Mouse (Mus musculus): ENCODE measurements around the gene Kdm2b. TPM values are rescaled to one million over a fixed set of nuclear protein-coding genes. Genes with fewer than 3 reads are reported as not detected.

The Kdm2b gene
- polyA plus RNA-seq, 1 experiment from 2014 or later, result 91.7 TPM

DNA sequence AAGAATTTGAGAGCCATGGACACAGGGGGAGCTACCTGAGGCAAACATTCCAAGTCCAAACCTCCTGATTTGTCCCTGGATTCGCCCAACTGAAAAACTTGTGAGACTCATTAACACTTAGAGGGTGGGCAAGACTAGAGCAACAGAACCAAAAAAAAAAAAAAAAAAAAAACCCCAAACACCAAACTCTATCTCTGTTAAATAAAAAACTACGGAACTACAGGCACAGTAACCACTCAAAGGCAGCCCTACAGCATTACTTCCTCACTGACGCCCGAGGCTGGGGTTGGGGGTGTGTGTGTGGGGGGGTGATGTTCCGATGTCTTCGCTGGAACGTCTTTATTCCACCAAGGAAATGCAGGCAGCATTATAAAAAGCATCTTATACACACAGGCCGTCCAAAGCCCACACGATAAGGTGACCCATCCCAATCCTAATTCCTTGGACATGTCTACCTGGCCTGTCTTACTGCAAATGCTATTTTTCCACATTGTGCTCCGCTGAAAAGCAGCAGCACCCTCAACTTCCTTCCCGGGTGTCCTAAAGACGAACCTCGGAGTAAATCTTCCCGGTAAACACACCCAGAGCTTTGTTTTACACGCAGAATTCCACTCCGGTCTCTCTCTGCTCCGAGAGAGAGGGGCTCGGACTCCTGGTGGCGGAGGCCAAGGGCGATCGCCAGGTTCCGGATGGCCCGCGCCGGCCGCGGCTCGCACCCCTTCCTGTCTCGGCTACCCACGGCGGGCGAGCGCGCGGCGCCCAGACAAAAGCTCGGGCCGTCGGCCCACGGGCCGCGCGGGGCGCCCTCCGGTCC, 90.5 kb downstream of the Kdm2b start:
- Histone ChIP-seq H3K4me3 (peak overlapping the region; percentile 79), H3K36me3 (no peaks in the 10 kb centered on the region), H3K9me3 (no peaks in the 10 kb centered on the region), H3K4me1 (replicated peaks) (peaks cover 46% of the 10 kb centered on the region), H3K4me2 (peak overlapping the region; percentile 78), H3K9ac (peak overlapping the region; percentile 90), H3K27me3 (no peaks in the 10 kb centered on the region), H3K27ac (replicated peaks) (peak overlapping the region; percentile 97)
- ATAC-seq (ENCODE audit: low read depth), result peak; percentile 19; the same call in 1 of the 2 replicates
- WGBS, result 5% methylated on average over 45 of the region's 45 CpGs

DNA sequence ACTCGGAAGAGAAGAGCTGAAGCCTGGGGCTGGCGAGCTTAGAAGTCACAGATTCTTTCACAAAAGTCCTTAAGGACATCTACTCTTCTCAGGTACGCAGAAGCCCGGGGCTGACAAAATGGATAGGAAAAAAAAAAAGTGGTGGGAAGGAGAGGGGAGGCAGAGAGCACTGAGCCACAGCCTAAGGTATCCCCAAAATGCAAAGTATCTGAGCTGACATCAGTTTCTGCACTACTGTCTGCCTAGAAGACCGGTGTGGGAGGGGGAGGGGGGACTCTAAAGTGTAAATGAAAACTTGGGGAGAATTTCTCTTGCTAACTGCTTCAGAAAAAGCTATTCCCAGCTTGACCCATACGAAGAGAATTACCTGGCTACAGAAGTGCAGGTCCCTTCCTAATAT, 91.5 kb downstream of the Kdm2b start:
- Histone ChIP-seq H3K4me3 (peak overlapping the region; percentile 79), H3K4me2 (peak overlapping the region; percentile 78), H3K36me3 (no peaks in the 10 kb centered on the region), H3K27ac (replicated peaks) (no peak overlapping the region), H3K9me3 (no peaks in the 10 kb centered on the region), H3K9ac (peak overlapping the region; percentile 90; the same call in 1 of the 2 replicates), H3K4me1 (replicated peaks) (peaks cover 46% of the 10 kb centered on the region), H3K27me3 (no peaks in the 10 kb centered on the region)
- ATAC-seq (ENCODE audit: low read depth), result no peak
- WGBS, result 85% methylated on average over 6 of the region's 6 CpGs

GRCm38 (mm10) chr5:122894821-122895220, 94.8 kb downstream of the Kdm2b start:
- H3K9ac ChIP-seq, result no peak overlapping the region

GRCm38 (mm10) chr5:122894007-122894637, 95.5 kb downstream of the Kdm2b start:
- WGBS, result 90% methylated on average over 5 of the region's 5 CpGs
- H3K27me3 ChIP-seq, result no peaks in the 10 kb centered on the region
- H3K27ac ChIP-seq (replicated peaks), result no peak overlapping the region
- H3K4me3 ChIP-seq, result no peak overlapping the region
- no peaks in the 10 kb centered on the region for H3K36me3 ChIP-seq
- no peak overlapping the region for H3K9ac ChIP-seq
- peaks cover 40% of the 10 kb centered on the region for H3K4me1 ChIP-seq (replicated peaks)
- no peak for ATAC-seq (ENCODE audit: low read depth)
- no peak overlapping the region for H3K4me2 ChIP-seq
- H3K9me3 ChIP-seq, result no peaks in the 10 kb centered on the region

More at GRCm38 (mm10) chr5:122894821-122895220, 94.8 kb downstream of the Kdm2b start:
- Histone ChIP-seq H3K4me3 (no peak overlapping the region), H3K9me3 (no peaks in the 10 kb centered on the region), H3K4me1 (replicated peaks) (peaks cover 41% of the 10 kb centered on the region), H3K36me3 (no peaks in the 10 kb centered on the region), H3K27ac (replicated peaks) (no peak overlapping the region), H3K4me2 (no peak overlapping the region), H3K27me3 (no peaks in the 10 kb centered on the region)
- ATAC-seq (ENCODE audit: low read depth), result no peak
- 83% methylated on average over 4 of the region's 4 CpGs for WGBS

GRCm38 (mm10) chr5:122893270-122893669, 96.4 kb downstream of the Kdm2b start:
- Histone ChIP-seq H3K27ac (replicated peaks) (no peak overlapping the region), H3K27me3 (no peaks in the 10 kb centered on the region), H3K9ac (no peak overlapping the region), H3K9me3 (no peaks in the 10 kb centered on the region), H3K4me3 (no peak overlapping the region), H3K36me3 (no peaks in the 10 kb centered on the region), H3K4me2 (no peak overlapping the region), H3K4me1 (replicated peaks) (peaks cover 38% of the 10 kb centered on the region)
- no peak for ATAC-seq (ENCODE audit: low read depth)
- WGBS, result 95% methylated on average over 6 of the region's 6 CpGs

DNA sequence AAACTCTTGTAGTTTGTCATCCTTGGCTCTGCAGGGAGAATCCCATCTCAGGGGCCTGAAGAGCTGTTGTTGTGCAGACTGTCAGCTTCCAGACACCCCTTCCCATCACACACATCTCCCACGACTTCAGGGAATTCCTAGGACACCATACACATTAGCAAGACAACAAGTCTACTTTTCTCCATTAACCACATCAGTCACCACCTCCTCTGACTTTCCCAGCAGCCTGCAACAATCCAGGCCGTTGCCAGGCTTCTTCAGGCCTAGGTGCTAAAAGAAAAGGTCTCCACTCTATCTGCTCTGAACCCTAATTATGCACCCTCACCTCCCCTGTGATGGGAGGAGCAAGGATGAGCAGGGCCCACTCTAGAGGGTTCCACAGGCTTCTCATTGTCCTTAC, 99.2 kb downstream of the Kdm2b start:
- no peak overlapping the region for H3K4me3 ChIP-seq
- no peak overlapping the region for H3K4me2 ChIP-seq

GRCm38 (mm10) chr5:122888612-122889214, 100.9 kb downstream of the Kdm2b start:
- Histone ChIP-seq H3K27me3 (no peaks in the 10 kb centered on the region), H3K4me3 (no peak overlapping the region), H3K9me3 (no peaks in the 10 kb centered on the region), H3K4me2 (no peak overlapping the region), H3K27ac (replicated peaks) (no peak overlapping the region), H3K4me1 (replicated peaks) (peaks cover 22% of the 10 kb centered on the region), H3K36me3 (no peaks in the 10 kb centered on the region), H3K9ac (no peak overlapping the region)
- 88% methylated on average over 16 of the region's 16 CpGs for WGBS
- no peak for ATAC-seq (ENCODE audit: low read depth)

More for the DNA sequence above, 99.2 kb downstream of the Kdm2b start:
- WGBS, result 61% methylated on average over 2 of the region's 2 CpGs
- Histone ChIP-seq H3K27ac (replicated peaks) (no peak overlapping the region), H3K9ac (no peak overlapping the region), H3K36me3 (no peaks in the 10 kb centered on the region), H3K9me3 (no peaks in the 10 kb centered on the region), H3K4me1 (replicated peaks) (peaks cover 29% of the 10 kb centered on the region), H3K27me3 (no peaks in the 10 kb centered on the region)
- no peak for ATAC-seq (ENCODE audit: low read depth)

DNA sequence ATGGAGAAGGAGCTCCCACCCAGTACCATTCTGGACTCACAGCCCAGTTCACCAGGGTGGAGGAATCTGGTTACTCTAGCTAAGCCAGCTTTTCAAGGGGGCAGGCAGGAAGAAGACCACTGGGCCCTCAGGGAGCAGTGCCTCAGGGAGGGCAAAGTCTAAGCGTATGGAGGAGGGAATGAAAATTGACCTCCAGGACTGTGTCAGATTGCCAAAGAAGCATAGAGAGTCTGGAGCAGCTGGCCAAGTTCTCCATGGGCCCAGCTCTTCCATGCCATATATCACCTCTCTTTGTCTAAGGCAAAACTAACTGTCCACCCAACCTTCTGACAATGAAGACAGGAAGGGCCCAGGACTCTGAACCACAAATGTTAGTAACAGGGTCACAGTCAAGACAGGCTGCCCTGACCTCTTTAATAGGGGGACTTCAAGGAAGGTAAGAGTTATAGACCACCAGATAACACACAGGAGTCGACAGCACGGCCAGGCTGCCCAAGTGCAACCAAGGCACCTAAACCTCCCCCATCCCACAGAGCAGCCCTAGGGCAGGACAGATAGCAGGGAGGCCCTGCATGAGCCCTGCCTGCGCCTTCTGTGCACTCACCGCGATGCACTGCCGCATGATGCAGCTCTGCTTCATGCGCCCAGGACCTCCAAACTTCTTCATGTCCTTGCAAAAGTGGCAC, 101.6 kb downstream of the Kdm2b start:
- no peak overlapping the region for H3K9ac ChIP-seq
- H3K4me3 ChIP-seq, result no peak overlapping the region
- WGBS, result 67% methylated on average over 8 of the region's 8 CpGs
- H3K4me2 ChIP-seq, result no peak overlapping the region
- no peaks in the 10 kb centered on the region for H3K9me3 ChIP-seq
- H3K36me3 ChIP-seq, result peaks cover 3% of the 10 kb centered on the region; the same call in 1 of the 2 replicates
- H3K27me3 ChIP-seq, result no peaks in the 10 kb centered on the region
- no peak for ATAC-seq (ENCODE audit: low read depth)
- 0 out of 2 replicates have a peak overlapping the region, but pooled peaks have one; percentile 18 for H3K27ac ChIP-seq (replicated peaks)
- H3K4me1 ChIP-seq (replicated peaks), result peaks cover 22% of the 10 kb centered on the region

- Histone ChIP-seq H3K36me3 (peaks cover 13% of the 10 kb centered on the region), H3K4me2 (no peak overlapping the region), H3K4me3 (no peak overlapping the region), H3K9me3 (no peaks in the 10 kb centered on the region), H3K4me1 (replicated peaks) (peaks cover 22% of the 10 kb centered on the region), H3K27ac (replicated peaks) (no peak overlapping the region), H3K9ac (no peak overlapping the region), H3K27me3 (no peaks in the 10 kb centered on the region)
- WGBS, result 89% methylated on average over 9 of the region's 9 CpGs
- ATAC-seq (ENCODE audit: low read depth), result no peak
These were observed 102.6 kb downstream of the Kdm2b start for GRCm38 (mm10) chr5:122887033-122887432.

DNA sequence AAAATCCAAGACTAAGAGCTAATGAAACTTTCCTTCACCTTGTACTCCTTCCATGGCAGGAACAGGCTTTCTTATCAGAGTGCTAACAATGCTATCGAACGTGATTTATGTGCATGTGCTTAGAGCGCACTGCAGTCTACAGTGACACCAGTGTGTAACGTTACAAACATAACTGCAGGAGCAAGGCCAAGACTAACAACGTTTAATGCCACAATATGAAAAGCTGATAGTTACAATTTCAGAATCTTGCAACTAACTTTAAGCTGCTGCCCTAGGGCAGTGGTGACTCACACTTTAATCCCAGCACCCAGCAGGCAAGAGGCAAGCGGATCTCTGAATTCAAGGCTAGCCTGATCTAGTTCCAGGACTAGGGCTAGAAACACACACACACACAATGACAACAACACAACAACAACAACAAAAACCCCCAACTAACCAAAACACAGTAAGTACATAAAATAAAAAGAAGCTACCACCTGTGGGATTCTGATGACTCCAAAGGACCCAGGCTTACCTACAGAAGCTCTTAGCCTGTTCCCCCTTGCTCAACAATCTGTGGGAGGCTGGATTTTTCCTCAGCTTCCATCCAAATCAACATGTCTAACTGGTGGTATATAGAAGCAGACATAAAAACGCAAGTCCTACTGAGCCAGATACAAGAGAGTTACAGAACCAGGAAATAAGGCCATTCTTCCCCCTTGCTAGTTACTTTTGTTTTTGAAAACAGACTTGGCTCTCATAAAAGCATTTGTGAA, 104.9 kb downstream of the Kdm2b start:
- H3K4me2 ChIP-seq, result no peak overlapping the region
- H3K27me3 ChIP-seq, result no peaks in the 10 kb centered on the region
- H3K9ac ChIP-seq, result no peak overlapping the region
- peaks cover 35% of the 10 kb centered on the region for H3K36me3 ChIP-seq
- H3K4me1 ChIP-seq (replicated peaks), result peaks cover 22% of the 10 kb centered on the region
- H3K4me3 ChIP-seq, result no peak overlapping the region
- 84% methylated on average over 7 of the region's 7 CpGs for WGBS
- no peak overlapping the region for H3K27ac ChIP-seq (replicated peaks)
- no peak for ATAC-seq (ENCODE audit: low read depth)
- H3K9me3 ChIP-seq, result no peaks in the 10 kb centered on the region

DNA sequence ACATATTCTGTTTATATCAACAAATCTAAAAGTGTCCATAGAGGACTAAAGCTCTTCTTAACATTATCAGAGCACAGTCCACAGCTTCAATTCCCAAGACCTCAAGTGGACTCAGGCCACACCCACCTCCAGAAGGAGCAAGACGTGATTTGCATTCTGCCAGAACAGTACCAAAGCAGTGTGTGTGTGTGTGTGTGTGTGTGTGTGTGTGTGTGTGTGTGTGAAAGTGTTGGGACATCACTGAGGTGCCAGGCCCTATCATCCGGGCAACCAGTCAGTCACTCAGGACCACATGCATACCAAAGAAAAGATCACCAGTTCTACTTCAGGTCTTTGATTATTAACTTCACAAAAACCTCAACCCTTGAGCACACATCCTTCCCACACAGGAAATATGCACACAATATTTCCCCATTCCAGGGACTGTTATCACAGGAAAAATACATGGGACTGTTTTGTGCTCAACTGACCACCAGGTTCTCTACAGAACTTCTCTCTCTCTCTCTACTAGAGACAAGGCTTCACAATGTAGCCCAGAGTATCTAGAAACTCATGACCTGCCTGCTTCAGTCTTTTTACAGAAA, 105.9 kb downstream of the Kdm2b start:
- no peak for ATAC-seq (ENCODE audit: low read depth)
- 62% methylated on average over 2 of the region's 2 CpGs for WGBS
- H3K4me3 ChIP-seq, result no peak overlapping the region
- peaks cover 45% of the 10 kb centered on the region for H3K36me3 ChIP-seq
- H3K4me2 ChIP-seq, result no peak overlapping the region
- no peaks in the 10 kb centered on the region for H3K27me3 ChIP-seq
- no peak overlapping the region for H3K27ac ChIP-seq (replicated peaks)
- peaks cover 20% of the 10 kb centered on the region for H3K4me1 ChIP-seq (replicated peaks)
- H3K9ac ChIP-seq, result no peak overlapping the region
- no peaks in the 10 kb centered on the region for H3K9me3 ChIP-seq
